Mouse (Mus musculus) left cerebral cortex, adult 9 months (tissue): Measurements from ENCODE around the gene Med12l.

ENCODE experiments used
- DNase-seq, 2 experiments: peaks; one replicate each; pipeline ENCODE4 v3.0.0; 2022; ENCODE audit warnings: low spot score in 2 of 2

Med12l gene

GRCm38 (mm10) chr3:59248031-59248430, 242.4 kb downstream of the Med12l start:
- DNase-seq: no peak

GRCm38 (mm10) chr3:59250454-59250853, 244.8 kb downstream of the Med12l start:
- no peak for DNase-seq

GRCm38 (mm10) chr3:59257740-59258664, 252.4 kb downstream of the Med12l start:
- DNase-seq: no peak

- peak; percentile 29 to 40 for DNase-seq
These were observed 255.1 kb downstream of the Med12l start for GRCm38 (mm10) chr3:59260745-59261144.

GRCm38 (mm10) chr3:59261709-59262472, 256.3 kb downstream of the Med12l start:
- no peak for DNase-seq

GRCm38 (mm10) chr3:59262704-59263103, 257.1 kb downstream of the Med12l start, which contains the start of gene P2ry12:
P2ry12 (minus strand) TSS chr3:59262871.
- no peak for DNase-seq

GRCm38 (mm10) chr3:59263417-59263816, 257.8 kb downstream of the Med12l start:
- DNase-seq: no peak

GRCm38 (mm10) chr3:59263988-59264387, 258.4 kb downstream of the Med12l start:
- no peak for DNase-seq

- DNase-seq: no peak
These were observed 265.2 kb downstream of the Med12l start for GRCm38 (mm10) chr3:59270811-59271210.

GRCm38 (mm10) chr3:59277502-59278253, 272.1 kb downstream of the Med12l start:
- DNase-seq: no peak

- no peak for DNase-seq
These were observed 272.6 kb downstream of the Med12l start for GRCm38 (mm10) chr3:59278254-59278533.

GRCm38 (mm10) chr3:59278620-59279019, 273.0 kb downstream of the Med12l start:
- DNase-seq: no peak

- no peak for DNase-seq
These were observed 284.9 kb downstream of the Med12l start for GRCm38 (mm10) chr3:59290551-59290950.

- DNase-seq: no peak
These were observed 288.0 kb downstream of the Med12l start for GRCm38 (mm10) chr3:59293437-59294199.

GRCm38 (mm10) chr3:59295699-59296562, 290.3 kb downstream of the Med12l start:
- DNase-seq: no peak

GRCm38 (mm10) chr3:59296563-59297130, 291.0 kb downstream of the Med12l start:
- no peak for DNase-seq

- no peak for DNase-seq
These were observed 292.0 kb downstream of the Med12l start for GRCm38 (mm10) chr3:59297653-59298052.

- no peak for DNase-seq
These were observed 299.3 kb downstream of the Med12l start for GRCm38 (mm10) chr3:59304944-59305343.

- no peak for DNase-seq
These were observed 299.9 kb downstream of the Med12l start for GRCm38 (mm10) chr3:59305518-59305917.

- peak; percentile 46 to 75 for DNase-seq
These were observed 307.0 kb downstream of the Med12l start for GRCm38 (mm10) chr3:59312610-59313009.
